Mouse (Mus musculus) retina, postnatal 1 day (tissue): ENCODE data around the gene Zfp385a.

Source experiments
- DNase-seq: peaks from one replicate; pipeline ENCODE4 v3.0.0-alpha.2; 2012

Zfp385a gene

DNA sequence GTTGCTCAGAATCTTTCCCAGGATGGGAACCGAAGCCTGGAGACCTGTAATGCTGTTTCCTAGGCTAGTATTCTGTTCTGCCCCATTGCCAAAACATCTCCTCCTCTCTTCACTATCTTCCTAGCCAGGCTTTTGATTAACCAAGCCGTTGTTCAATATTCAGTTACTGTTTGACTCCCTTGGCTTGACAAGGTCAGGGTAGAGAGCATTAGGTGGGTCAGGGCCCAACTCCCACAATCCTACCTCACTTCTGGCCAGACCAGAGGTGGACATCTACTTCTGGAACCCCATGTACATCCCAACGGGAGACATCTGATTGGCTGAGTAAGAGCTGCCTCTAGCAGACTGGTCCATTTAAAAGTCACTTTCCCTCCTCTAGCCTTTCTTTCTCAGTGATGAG is 23.1 kb upstream of the Zfp385a start:
- DNase-seq: no peak

DNA sequence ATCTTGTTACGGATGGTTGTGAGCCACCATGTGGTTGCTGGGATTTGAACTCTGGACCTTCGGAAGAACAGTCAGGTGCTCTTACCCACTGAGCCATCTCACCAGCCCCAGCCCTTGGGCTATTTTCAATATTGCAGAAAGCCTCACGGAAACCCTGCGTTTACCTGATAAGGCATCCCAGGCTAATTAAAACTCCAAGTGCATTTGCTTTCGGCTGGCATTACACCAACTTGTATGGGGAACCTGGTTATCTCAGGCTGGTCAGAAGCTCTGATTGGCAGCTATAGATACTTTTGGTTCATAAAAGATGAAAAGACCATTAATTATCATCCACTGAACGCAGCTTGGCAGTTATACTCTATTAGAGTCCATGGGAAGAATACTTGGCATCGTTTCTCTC is 22.4 kb upstream of the Zfp385a start:
- no peak for DNase-seq

DNA sequence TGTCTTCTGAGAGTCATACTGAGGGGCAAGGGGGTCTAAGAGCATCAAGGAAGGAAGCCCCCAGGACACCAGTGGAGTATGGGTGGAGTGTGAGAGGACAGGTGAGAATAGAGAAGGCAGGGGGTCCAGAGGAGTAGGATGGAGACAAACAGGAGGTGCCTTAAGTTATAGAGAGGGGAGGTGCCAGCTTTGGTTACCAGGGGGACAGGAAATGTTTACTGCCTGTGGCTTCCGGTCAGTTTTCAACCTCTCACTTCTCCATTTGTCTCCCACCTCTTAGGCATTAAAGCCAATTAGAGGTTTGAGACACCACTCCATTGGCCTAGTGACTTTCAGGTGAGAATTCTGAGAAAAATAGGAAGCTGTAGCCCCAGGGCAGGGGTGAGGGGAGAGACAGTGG is 21.4 kb upstream of the Zfp385a start:
- DNase-seq: no peak

DNA sequence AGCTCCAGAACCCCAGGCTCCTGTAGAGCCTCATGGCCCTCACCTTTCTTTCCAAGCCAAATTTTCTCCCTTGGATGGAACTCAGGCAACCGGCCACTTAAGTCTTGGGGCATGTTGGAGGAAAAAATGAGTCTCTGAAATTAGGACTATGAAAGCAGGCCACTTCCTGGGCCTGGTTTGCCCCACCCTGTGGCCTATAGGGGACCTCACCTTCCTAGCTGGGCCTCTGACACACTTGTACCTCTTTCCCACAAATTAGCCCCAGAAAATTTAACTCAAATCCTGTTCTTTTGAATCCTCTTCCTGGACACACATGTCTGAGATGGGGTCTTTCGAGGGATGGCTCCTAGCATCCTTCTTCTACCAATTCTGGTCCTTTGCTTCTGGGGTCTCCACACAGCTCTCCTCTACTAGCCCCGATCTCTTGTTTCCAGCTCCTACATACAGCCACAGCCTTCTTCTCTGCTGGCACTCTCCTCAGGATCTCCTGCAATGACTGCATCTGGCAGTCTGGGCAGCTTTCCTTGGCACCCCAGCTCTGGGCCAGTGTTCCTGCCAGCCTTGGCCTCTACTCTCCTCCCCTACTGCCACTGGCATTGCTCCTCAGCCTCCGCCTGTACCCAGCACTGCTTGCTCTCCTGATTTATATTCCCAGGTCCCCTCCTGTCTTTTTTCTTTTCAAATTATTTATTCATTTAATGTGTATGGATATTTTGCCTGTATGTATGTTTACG is 20.1 kb upstream of the Zfp385a start:
- DNase-seq: no peak

DNA sequence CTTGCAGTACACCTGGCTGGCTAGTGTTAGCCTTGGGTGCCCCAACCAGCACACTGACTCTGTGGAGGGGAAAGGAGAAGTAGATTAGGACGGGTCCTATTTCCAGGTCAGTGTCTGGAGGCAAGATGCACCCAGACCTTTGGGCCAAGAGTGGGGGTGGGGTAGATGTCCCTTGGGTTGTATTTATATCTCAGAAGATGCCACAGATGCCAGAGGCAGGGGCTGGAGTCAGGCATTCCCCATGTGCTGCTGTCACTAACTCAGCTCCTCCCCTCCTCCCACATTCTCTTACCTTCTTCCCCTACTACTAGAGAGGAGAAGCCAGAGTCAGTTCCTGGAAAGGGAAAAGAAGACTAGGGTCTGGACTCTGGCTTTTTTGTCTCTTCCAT is 19.2 kb upstream of the Zfp385a start:
- no peak for DNase-seq

DNA sequence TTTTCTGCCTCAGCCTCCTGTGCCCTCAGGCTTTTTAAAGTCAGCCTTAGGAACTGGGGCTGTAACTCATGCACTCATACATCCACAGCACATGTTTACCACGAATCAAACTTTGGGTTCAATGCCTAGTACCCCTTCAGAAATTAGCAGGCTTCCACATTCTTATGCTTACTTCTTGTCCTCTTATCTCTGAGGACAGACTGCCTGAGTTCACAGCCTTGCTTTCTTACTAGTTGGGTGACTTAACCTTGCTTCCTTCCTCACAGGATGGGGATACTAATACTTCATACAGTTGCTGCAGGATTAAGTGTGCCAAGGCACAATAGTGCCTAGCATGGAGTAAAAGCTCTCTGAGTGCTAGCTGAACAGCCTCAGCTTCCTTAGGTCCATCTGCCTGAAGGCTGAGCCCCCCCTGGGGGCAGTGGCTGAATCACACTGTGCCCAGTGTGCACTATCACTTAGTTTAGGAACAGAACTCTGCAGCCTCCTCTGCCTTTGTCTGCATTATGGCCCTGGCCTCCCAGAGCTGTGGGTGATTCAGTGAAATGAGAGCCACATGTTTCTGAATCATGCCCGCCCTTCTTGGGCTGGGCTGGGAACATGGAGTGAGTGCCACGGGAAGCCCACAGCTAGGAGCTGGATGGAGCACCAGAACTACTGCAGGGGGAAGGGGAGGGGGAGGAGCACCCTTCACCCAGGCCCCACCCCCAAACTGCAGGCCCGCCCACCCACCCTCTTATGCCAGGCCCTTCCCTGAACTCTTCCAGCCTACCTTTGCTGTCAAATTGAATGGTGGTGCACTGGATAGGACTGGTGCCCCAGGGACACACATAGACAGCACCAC is 18.6 kb upstream of the Zfp385a start:
- DNase-seq: no peak

DNA sequence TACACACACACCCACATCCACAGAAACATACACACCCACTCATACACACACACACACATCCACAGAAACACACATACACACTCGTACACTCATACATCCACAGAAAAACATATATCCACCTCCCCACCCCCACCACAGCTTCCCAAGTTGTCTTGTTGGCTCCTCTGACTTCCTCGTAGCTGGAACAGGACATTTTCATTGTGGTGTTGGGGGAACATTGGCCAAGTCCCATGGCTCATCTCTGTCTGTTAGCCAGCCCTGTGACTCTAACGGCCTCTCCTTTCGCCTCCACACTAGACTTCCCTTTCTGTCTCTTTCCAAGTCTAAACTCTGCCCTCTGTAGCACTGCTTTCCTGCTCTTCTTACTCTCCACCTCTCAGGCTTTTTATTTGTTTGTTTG is 17.9 kb upstream of the Zfp385a start:
- DNase-seq: no peak

DNA sequence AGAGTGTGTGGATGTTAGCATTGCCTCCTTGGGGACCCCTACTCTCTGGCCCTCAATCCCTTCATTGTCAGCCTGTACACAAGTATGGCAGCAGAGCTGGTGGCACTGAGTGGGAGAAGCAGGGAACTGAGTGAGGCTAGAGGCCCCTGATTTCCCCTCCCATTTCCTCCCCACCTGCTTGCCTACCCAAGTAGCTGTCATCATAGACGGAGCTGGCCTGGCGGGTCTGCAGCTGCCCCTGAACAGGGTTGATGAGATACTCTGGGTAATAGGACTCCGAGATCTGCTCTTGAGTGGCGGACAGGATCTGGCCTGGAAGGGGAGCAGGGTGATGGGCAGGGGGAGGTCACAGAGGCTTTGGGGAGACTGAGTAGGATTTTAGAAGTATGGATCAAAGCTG is 16.2 kb upstream of the Zfp385a start:
- DNase-seq: no peak

DNA sequence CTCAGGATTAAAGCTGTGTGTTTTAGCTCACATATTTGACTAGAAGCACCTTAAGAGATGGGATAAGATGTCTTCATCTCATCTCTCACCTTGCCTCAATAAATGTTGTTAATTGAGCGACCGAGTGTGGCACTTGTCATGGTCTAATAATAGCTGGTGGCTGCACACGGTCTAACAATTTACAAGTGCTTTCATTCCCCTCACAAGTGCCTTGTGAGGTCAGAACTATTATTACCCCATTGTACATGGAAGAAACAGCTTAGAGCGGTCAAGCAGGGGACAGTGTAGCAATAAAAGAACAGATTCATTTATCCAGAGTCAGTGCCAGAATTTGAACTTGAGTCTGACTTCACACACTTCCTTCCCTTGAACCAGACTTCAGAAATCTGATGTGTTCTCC is 15.5 kb upstream of the Zfp385a start:
- no peak for DNase-seq

DNA sequence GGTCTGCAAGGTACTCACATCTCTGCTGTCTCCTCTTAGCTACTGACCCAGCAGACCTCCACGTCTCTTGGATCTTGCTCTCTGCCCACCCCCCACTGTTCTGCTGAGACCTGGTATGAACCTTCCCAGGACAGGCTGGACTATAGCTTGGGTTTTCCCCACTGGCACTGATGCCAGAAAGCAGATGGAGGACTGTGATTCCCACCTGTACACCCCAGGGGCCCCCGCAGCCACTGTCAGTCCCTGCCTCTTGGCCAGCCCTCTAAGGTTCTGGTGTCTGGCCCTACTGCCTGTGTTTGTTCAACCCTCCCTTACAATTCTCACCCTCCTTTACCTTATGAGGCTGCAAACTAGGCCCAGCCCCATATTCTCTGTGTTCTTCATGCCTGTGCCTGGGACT is 14.8 kb upstream of the Zfp385a start:
- no peak for DNase-seq

DNA sequence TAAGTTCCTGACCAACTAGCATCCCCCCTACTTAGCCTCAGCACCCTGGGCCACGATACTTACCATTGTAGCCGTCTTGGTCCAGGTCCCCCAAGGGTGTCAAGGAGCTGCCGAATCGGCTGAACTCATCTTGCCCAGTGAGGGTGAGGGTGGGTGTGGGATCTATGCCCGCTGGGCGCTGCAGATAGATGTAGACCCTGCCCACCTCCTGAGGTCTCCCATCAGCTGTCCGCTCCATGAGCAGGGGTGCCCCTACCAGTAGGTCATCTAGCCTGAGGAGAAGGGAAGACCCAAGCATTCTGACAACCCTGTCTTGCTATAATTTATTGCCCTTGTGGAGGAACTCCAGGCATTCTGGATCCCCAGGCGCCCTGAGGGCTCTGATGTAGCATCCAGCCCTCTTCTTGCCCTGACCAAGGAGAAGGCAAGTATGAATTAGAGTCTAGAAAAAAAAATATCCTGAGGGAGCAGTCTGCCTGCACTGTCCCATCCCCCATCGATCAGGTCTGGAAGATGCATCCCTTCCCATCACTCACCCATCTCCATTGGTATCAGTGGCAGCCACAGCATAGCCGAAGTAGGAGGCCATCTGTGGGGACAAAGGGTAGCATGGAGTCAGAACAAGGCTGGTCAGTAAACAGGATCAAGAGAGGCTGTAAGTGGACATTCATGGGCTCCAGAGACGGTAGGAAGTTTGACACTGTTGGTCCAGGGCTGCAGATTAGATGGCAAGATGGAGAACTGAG is 13.8 kb upstream of the Zfp385a start:
- no peak for DNase-seq

DNA sequence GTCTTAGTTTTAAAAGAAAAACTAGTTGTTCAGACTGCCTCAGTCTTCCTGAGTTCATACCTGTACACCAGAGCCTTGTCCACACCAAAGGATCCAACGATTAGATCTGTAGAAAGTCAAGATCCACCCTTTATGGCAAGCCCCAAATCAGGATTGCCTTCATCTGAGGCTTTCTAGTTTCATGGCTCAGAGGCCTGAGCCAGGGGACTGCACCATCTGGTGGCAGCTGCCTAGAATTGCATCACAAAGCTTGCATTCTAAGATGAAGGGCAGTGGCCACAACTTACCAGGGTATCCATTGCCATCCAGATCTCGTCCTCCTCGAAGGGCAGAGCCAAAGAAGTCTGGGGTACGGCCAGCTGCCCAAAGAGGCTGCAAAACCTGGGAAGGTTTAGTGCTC is 13.0 kb upstream of the Zfp385a start:
- DNase-seq: peak; percentile 79

DNA sequence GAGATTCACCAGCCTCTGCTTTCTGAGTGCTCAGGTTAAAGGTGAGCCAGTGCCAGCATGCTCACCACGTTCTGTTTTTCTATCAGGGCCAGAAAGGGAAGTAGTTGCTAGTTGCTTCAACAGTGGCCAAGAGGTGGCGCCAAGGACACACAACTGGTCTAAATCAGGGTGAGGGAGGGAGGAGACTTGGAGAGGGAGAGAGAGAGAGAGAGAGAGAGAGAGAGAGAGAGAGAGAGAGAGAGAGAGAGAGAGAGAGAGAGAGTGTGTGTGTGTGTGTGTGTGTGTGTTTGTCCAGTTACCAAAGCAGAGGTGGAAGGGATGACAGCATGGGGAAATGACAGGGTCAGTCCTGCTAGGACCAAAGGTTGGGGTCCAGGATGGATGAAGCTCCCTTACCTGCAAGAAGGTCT is 7.4 kb upstream of the Zfp385a start:
- peak; percentile 90 for DNase-seq

DNA sequence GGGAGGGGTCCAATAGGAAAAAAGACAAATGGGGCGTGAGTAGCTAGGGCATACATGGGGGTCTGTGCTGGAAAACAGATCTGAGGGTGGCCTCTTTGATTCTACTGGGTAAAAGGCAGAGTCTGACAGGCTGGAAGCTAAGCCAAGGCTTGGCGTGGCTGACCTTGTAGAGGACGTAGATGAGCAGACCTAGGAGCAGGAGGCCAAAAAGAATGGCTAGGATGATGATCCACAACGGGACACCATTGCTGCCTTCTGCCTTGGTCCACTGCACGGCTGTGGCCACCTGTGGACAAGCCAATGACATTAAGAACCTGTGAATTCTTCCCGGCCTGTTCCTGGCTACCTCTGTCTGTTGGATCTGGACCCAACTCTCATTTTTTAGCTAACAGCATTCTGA is 5.9 kb upstream of the Zfp385a start:
- no peak for DNase-seq

DNA sequence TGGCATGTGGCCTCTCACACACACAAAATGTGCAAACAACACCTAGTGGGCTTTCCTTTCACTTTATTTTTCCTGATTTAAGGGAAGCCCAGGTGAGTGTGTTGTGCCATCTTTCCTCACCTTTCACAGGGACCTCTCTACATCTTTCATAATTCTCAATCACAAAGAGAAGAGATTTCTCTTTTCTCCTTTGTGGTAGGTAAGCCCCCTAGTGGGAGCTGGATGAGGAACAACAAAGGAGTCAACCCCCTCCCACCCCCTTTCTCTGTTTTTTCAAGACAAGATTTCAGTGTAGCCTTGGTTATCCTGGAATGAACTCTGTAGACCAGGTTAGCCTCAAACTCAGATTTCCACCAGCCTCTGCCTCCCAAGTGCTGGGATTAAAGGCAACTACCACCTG is 3.7 kb upstream of the Zfp385a start:
- DNase-seq: no peak

DNA sequence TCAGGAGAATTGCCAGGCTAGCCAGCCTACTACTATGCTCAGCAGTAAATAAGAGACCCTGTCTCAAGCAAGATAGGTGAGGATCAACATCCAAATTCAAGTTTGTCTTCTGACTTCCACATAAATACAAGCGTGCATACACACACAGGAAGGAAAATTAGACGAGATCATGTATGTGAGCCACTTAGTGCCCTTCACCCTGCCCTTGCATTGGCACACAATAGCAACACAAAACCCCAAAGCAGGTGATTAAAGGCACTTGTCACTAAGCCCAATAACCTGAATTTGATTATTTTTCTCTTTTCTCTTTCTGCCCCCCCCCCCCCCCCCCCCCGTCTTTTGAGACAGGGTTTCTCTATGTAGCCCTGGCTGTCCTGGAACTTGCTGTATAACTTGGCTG is 3.1 kb upstream of the Zfp385a start:
- no peak for DNase-seq

DNA sequence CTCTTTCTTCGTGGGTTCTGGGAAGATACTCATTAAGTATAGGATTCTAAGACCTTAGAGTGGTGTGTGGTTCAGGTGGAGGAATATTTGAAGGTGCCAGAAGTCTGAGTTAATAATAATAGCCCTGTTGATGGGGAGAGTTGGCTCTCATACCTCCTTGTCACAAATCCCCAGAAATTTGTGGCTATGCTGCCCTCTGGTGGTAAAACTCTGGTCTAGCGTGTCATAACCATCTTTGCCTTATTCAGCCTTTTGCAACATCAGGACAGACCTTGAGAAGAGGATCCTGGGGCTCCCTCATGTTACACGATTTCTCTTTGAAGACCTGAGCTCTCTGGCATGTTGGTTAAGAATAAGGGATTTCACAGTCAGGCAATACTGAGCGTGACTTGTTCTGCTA is 2.5 kb upstream of the Zfp385a start:
- peak; percentile 93 for DNase-seq

DNA sequence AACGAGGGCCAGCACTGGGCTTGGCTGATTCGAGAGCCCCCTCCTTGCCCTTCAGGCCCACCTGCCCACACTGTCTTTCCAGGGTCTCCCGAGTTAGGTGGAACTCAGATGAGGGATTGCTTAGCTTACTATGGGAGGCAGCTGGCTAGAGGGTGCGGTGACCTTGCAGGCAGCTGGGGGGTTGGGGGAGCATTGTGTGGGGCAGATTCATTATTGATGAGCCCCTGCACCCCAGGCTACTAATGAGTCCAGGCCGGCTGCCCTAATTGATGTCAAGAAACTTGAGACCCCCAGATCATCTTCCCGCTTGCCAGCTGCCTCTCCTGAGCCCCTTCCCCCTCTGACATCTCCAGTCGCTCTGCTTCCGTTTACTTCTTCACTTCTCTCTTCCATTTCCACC is 1.7 kb upstream of the Zfp385a start:
- DNase-seq: peak; percentile 23

DNA sequence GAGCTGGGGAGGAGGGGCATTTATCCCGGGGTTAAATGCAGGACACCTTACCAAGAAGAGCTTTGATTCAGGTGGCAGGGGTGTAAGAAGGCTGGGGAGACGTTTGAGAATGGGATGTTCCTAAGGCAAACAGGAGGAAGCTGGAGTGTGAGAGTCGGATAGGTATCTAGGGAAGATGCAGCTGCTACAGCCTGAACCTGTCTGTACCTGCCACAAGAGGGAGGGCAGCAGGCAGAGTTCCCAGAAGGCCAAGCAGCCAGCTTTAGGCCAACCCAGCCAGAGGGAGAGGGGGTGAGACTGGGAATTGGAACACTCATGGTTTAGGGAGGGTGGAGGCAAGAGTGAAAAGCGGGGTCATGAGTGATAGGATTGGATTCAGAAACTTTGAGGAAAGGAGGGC is 893 bp upstream of the Zfp385a start:
- DNase-seq: peak; percentile 59

DNA sequence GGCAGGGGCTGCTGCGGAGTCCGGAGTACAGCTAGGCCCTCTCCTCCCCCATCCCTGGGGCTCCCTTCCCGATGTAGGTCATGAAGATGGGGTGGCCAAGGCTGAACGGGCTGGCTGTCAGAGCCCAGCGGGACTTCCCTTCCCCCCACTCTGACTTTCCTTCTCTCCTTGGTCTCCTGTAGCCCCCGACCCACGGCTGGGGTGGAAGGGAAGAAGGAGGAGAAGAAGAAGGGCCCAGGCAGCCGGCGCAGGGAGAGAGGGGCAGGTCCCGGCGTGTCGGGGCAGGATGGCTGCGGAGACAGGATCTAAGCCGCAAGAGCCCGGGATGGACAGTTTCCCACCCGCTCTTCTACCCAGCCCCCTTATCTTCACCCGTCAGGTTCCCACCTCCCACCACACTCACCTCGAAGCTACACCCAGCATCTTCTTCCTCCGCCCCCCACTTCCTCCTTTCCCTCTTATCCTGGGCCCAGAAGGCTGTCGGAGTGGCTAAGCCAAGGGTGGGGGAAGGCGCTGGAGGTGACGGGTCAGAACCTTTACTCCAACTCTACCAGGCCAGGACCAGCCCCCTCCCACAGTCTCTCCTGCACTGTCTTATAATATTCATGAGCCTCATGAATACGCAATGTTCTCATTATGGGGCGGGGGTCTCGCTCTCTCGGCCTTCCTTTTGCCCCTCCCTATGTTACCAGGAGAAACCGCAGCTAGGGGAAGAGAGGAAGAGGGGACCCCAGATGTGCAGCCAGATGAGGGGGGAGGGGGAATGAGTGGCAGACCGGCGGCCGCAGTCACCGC is 530 bp downstream of the Zfp385a start:
- peak; percentile 70 for DNase-seq

DNA sequence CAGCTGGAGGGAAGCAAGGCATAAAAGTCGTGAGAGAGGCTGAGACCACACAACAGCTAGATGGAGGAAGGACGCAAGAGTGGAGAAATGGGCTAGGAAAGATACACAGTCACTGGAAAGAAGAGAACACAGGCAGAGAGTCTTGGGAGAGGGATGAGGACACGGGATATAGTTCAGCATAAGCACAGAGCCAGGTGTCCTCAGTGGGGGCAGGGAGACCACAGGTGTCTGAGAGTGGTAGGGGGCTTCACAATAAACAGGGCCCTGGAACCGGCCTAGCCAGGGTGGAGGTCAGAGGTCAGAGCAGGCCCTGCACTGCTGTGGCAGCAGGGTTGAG is 1.1 kb downstream of the Zfp385a start:
- DNase-seq: no peak

DNA sequence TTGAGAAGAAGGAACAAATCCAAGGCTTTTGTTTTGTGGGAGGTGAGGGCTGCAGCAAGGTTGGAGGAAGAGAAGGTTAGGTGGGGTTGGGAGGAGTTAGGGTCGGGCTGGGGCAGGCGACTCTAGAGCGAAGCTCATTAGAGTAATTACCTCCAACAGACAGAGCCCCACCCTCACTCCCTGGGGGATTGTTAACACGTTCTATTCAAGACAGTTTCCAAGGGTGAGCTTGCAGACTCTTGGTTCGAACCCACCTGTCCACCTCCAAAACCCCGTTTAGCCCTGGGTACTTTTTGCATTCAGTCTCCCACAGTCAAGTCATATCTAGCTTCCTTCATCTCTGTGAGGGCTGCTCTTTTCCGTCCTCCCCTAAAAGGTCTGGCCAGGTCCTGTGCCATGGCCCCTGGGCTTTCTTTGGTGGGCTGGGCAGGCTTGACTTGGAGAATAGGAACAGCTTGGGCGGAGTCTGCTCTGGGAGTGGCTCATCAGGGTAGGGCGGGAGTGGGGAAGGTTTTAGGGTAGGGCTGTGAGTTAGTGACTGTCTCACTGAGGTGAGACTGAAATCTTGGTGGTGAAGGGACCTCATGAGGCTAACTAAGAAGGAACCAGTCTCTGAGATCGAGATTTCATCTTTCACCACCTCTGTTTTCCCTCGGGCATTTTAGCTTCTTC is 2.8 kb downstream of the Zfp385a start:
- DNase-seq: peak; percentile 59
